In the genomic region with DNA sequence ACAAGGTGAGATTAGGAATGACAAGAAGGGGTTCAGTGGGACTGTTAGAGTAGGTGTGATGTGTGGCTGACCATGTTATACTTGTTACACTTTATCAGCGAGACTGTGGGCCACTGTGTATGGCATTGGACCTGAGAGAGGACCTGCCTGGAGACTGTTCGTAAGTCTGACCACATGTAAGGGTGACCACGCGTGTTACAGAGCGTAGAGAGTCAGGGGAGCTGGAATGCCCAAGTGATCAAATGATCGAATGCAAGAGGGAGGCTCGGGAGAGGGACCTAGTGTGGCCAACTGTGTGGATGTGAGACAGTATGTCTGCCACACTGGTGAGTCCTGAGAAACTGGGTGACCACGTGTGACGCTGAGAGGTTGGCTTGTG, we compare ENCODE assay signal across 8 mouse cellular contexts. TPM values are rescaled to one million over a fixed set of nuclear protein-coding genes. Genes with fewer than 3 reads are reported as not detected.
DNase-seq lines count a peak whose midpoint lies in the region; ATAC-seq and TF ChIP-seq lines count a peak whose summit lies in the region.

No protein-coding gene starts in this region.

- peaks cover 53% of the 10 kb centered on the region for H3K4me1 ChIP-seq in hindbrain, embryonic 10.5 days (replicated peaks)
- H3K4me1 ChIP-seq in hindbrain, postnatal 0 days (ENCODE audit: insufficient read depth, low read length): peaks cover 4% of the 10 kb centered on the region; the same call in 1 of the 2 replicates
- H3K4me1 ChIP-seq in embryonic facial prominence, embryonic 11.5 days (ENCODE audit: control insufficient read depth, insufficient read depth, low read length): peaks cover 9% of the 10 kb centered on the region
- H3K4me1 ChIP-seq in hindbrain, embryonic 14.5 days (replicated peaks; ENCODE audit: control insufficient read depth, insufficient read depth, low read length): peaks cover 15% of the 10 kb centered on the region
- peaks cover 47% of the 10 kb centered on the region for H3K4me1 ChIP-seq in midbrain, embryonic 13.5 days (replicated peaks)

- no peak for DNase-seq in hindbrain, embryonic 10.5 days (ENCODE audit: low spot score)
- no peak for DNase-seq in hindbrain, postnatal 0 days (ENCODE audit: low spot score)
- no peak for DNase-seq in embryonic facial prominence, embryonic 11.5 days (ENCODE audit: low spot score)
- no peak for DNase-seq in hindbrain, embryonic 14.5 days (ENCODE audit: low spot score)
- DNase-seq in left cerebral cortex, adult 8-10 months (ENCODE audit: low spot score in 2 of 2): no peak
- DNase-seq in ovary, postnatal 14 days (ENCODE audit: low spot score): no peak
- no peak for DNase-seq in left cerebral cortex, postnatal 10 days (ENCODE audit: extremely low spot score in 1 of 2, low spot score in 2 of 2)

- WGBS in hindbrain, embryonic 10.5 days: 47% methylated on average over 9 of the region's 9 CpGs
- WGBS in hindbrain, postnatal 0 days: 52% methylated on average over 9 of the region's 9 CpGs
- WGBS in embryonic facial prominence, embryonic 11.5 days: 34% methylated on average over 9 of the region's 9 CpGs
- WGBS in hindbrain, embryonic 14.5 days: 53% methylated on average over 9 of the region's 9 CpGs
- WGBS in midbrain, embryonic 13.5 days: 40% methylated on average over 9 of the region's 9 CpGs

- peak overlapping the region; percentile 48 for H3K4me3 ChIP-seq in hindbrain, embryonic 10.5 days
- no peak overlapping the region; the same call in 1 of the 2 replicates for H3K4me3 ChIP-seq in hindbrain, postnatal 0 days (ENCODE audit: low read length)
- peak overlapping the region; percentile 33 for H3K4me3 ChIP-seq in embryonic facial prominence, embryonic 11.5 days (ENCODE audit: low read depth, low read length)
- no peak overlapping the region for H3K4me3 ChIP-seq in hindbrain, embryonic 14.5 days (replicated peaks; ENCODE audit: low read length)
- peak overlapping the region; percentile 30; the same call in 1 of the 2 replicates for H3K4me3 ChIP-seq in midbrain, embryonic 13.5 days (replicated peaks)

- peak overlapping the region; percentile 84 for H3K27ac ChIP-seq in hindbrain, embryonic 10.5 days
- H3K27ac ChIP-seq in hindbrain, postnatal 0 days: no peak overlapping the region
- H3K27ac ChIP-seq in embryonic facial prominence, embryonic 11.5 days (replicated peaks; ENCODE audit: low read depth, low read length): no peak overlapping the region
- no peak overlapping the region for H3K27ac ChIP-seq in hindbrain, embryonic 14.5 days
- no peak overlapping the region for H3K27ac ChIP-seq in midbrain, embryonic 13.5 days

- H3K9ac ChIP-seq in hindbrain, postnatal 0 days (replicated peaks; ENCODE audit: low read length): no peak overlapping the region
- peak overlapping the region; percentile 35; the same call in 1 of the 2 replicates for H3K9ac ChIP-seq in embryonic facial prominence, embryonic 11.5 days (replicated peaks; ENCODE audit: low read length)
- no peak overlapping the region for H3K9ac ChIP-seq in hindbrain, embryonic 14.5 days
- H3K9ac ChIP-seq in midbrain, embryonic 13.5 days (replicated peaks): no peak overlapping the region

- H3K27me3 ChIP-seq in hindbrain, embryonic 10.5 days (ENCODE audit: insufficient read depth, poor library complexity, severe bottlenecking): peaks cover 77% of the 10 kb centered on the region
- H3K27me3 ChIP-seq in hindbrain, postnatal 0 days (ENCODE audit: insufficient read depth, low read length): no peaks in the 10 kb centered on the region
- H3K27me3 ChIP-seq in embryonic facial prominence, embryonic 11.5 days (ENCODE audit: control insufficient read depth, insufficient read depth, low read length): no peaks in the 10 kb centered on the region; the same call in 1 of the 2 replicates
- peaks cover 17% of the 10 kb centered on the region for H3K27me3 ChIP-seq in hindbrain, embryonic 14.5 days (ENCODE audit: control insufficient read depth, insufficient read depth, low read length)
- peaks cover 51% of the 10 kb centered on the region for H3K27me3 ChIP-seq in midbrain, embryonic 13.5 days

- H3K9me3 ChIP-seq in hindbrain, embryonic 10.5 days: peaks cover 7% of the 10 kb centered on the region; the same call in 1 of the 2 replicates
- H3K9me3 ChIP-seq in hindbrain, postnatal 0 days (ENCODE audit: low read length): no peaks in the 10 kb centered on the region
- no peaks in the 10 kb centered on the region for H3K9me3 ChIP-seq in embryonic facial prominence, embryonic 11.5 days (replicated peaks; ENCODE audit: control insufficient read depth, low read length)
- no peaks in the 10 kb centered on the region for H3K9me3 ChIP-seq in hindbrain, embryonic 14.5 days (ENCODE audit: control insufficient read depth, low read length)
- no peaks in the 10 kb centered on the region for H3K9me3 ChIP-seq in midbrain, embryonic 13.5 days

- no peak overlapping the region for H3K4me2 ChIP-seq in hindbrain, postnatal 0 days (ENCODE audit: low read depth, low read length)
- H3K4me2 ChIP-seq in embryonic facial prominence, embryonic 11.5 days (ENCODE audit: low read depth, low read length): peak overlapping the region; percentile 68
- peak overlapping the region; percentile 48 for H3K4me2 ChIP-seq in hindbrain, embryonic 14.5 days (replicated peaks)
- H3K4me2 ChIP-seq in midbrain, embryonic 13.5 days (replicated peaks): peak overlapping the region; percentile 59

- H3K36me3 ChIP-seq in hindbrain, embryonic 10.5 days: peaks cover 10% of the 10 kb centered on the region
- H3K36me3 ChIP-seq in hindbrain, postnatal 0 days (ENCODE audit: insufficient read depth, low read length): 0 out of 2 replicates have a peak, but pooled peaks cover 10% of the 10 kb centered on the region
- H3K36me3 ChIP-seq in embryonic facial prominence, embryonic 11.5 days (replicated peaks; ENCODE audit: control insufficient read depth, insufficient read depth, low read depth, low read length): no peaks in the 10 kb centered on the region; the same call in none of the 2 replicates
- peaks cover 2% of the 10 kb centered on the region for H3K36me3 ChIP-seq in hindbrain, embryonic 14.5 days (replicated peaks; ENCODE audit: control insufficient read depth, insufficient read depth)
- peaks cover 5% of the 10 kb centered on the region for H3K36me3 ChIP-seq in midbrain, embryonic 13.5 days

- no peak; the same call in 1 of the 2 replicates for TF ChIP-seq CTCF in hindbrain, postnatal 0 days (IDR thresholded peaks at IDR 0.05; ENCODE audit: low read depth)

- intact Hi-C loops in left cerebral cortex, postnatal 10 days (cut with DNase I): loop anchor here (5.0 kb wide), 1 partner anchor 145 kb away; no protein-coding TSS in a partner anchor

- no peak for ATAC-seq in hindbrain, postnatal 0 days
- ATAC-seq in embryonic facial prominence, embryonic 11.5 days (replicated peaks; ENCODE audit: insufficient number of reproducible peaks, low FRiP score, low TSS enrichment, low read depth): peak; percentile 1; the same call in 1 of the 2 replicates
- peak; percentile 6; the same call in 1 of the 2 replicates for ATAC-seq in hindbrain, embryonic 14.5 days (ENCODE audit: low FRiP score)
- ATAC-seq in midbrain, embryonic 13.5 days: no peak; the same call in 1 of the 2 replicates

RNA-seq across cellular contexts. Expression of a gene that starts 0.8 kb away (rescaled TPM):
- 7.1 and 9.0 TPM in 2 replicates for polyA plus RNA-seq in hindbrain, embryonic 10.5 days (2016; fragmentation: Nextera tagmentation; extraction: Ambion mirVana)
- total RNA-seq in hindbrain, postnatal 0 days (2014; rRNA removed): 4.1 TPM in 1 of 2 replicates, not detected in the other
- 0.62 and 4.7 TPM in 2 replicates for polyA plus RNA-seq in hindbrain, postnatal 0 days (2015; fragmentation: Nextera tagmentation; extraction: Ambion mirVana)
- polyA plus RNA-seq in embryonic facial prominence, embryonic 11.5 days (2014; fragmentation: Nextera tagmentation; extraction: Ambion mirVana): 16.0 and 19.8 TPM in 2 replicates
- 0.78 and 2.5 TPM in 2 replicates for polyA plus RNA-seq in hindbrain, embryonic 14.5 days (2014; fragmentation: Nextera tagmentation; extraction: Ambion mirVana)
- 23.4 and 30.8 TPM in 2 replicates for polyA plus RNA-seq in midbrain, embryonic 13.5 days (2015; fragmentation: Nextera tagmentation; extraction: Ambion mirVana)
- 1 to 10 TPM; 2.1 to 3.5 (median 3.5) TPM for total RNA-seq in left cerebral cortex, adult 8-10 months (2022)
- under 1 TPM; 0.73 to 0.81 TPM for total RNA-seq in left cerebral cortex, postnatal 10 days (2021)

RNA-seq across cellular contexts. Expression of a gene that starts 13.9 kb away (rescaled TPM):
- 0.77 and 1.5 TPM in 2 replicates for polyA plus RNA-seq in hindbrain, embryonic 10.5 days (2016; fragmentation: Nextera tagmentation; extraction: Ambion mirVana)
- 0.18 and 0.21 TPM in 2 replicates for total RNA-seq in hindbrain, postnatal 0 days (2014; rRNA removed)
- 0.05 TPM in 2 replicates for polyA plus RNA-seq in hindbrain, postnatal 0 days (2015; fragmentation: Nextera tagmentation; extraction: Ambion mirVana)
- polyA plus RNA-seq in embryonic facial prominence, embryonic 11.5 days (2014; fragmentation: Nextera tagmentation; extraction: Ambion mirVana): 0.87 and 1.1 TPM in 2 replicates
- 0.26 TPM in 1 of 2 replicates, not detected in the other for polyA plus RNA-seq in hindbrain, embryonic 14.5 days (2014; fragmentation: Nextera tagmentation; extraction: Ambion mirVana)
- 0.41 and 0.54 TPM in 2 replicates for polyA plus RNA-seq in midbrain, embryonic 13.5 days (2015; fragmentation: Nextera tagmentation; extraction: Ambion mirVana)
- total RNA-seq in left cerebral cortex, adult 8-10 months (2022): under 1 TPM in 3 of 4 experiments, not detected in 1; 0.11 to 0.16 (median 0.13) TPM
- under 1 TPM in 1 of 2 experiments, not detected in 1; 0.17 TPM for total RNA-seq in left cerebral cortex, postnatal 10 days (2021)

RNA-seq across cellular contexts. Expression of a gene that starts 17.2 kb away (rescaled TPM):
- 3.2 and 4.9 TPM in 2 replicates for polyA plus RNA-seq in hindbrain, embryonic 10.5 days (2016; fragmentation: Nextera tagmentation; extraction: Ambion mirVana)
- total RNA-seq in hindbrain, postnatal 0 days (2014; rRNA removed): 85.9 and 95.6 TPM in 2 replicates
- 7.2 TPM in 2 replicates for polyA plus RNA-seq in hindbrain, postnatal 0 days (2015; fragmentation: Nextera tagmentation; extraction: Ambion mirVana)
- 11.5 and 12.2 TPM in 2 replicates for polyA plus RNA-seq in embryonic facial prominence, embryonic 11.5 days (2014; fragmentation: Nextera tagmentation; extraction: Ambion mirVana)
- 5.8 and 6.6 TPM in 2 replicates for polyA plus RNA-seq in hindbrain, embryonic 14.5 days (2014; fragmentation: Nextera tagmentation; extraction: Ambion mirVana)
- polyA plus RNA-seq in midbrain, embryonic 13.5 days (2015; fragmentation: Nextera tagmentation; extraction: Ambion mirVana): 2.8 and 2.9 TPM in 2 replicates
- 100 to 1,000 TPM; 163 to 169 (median 166) TPM for total RNA-seq in left cerebral cortex, adult 8-10 months (2022)
- total RNA-seq in left cerebral cortex, postnatal 10 days (2021): 100 to 1,000 TPM; 103 TPM

RNA-seq across cellular contexts. Expression of a gene that starts 31.6 kb away (rescaled TPM):
- 170 and 245 TPM in 2 replicates for polyA plus RNA-seq in hindbrain, embryonic 10.5 days (2016; fragmentation: Nextera tagmentation; extraction: Ambion mirVana)
- 1,865 and 2,018 TPM in 2 replicates for total RNA-seq in hindbrain, postnatal 0 days (2014; rRNA removed)
- 435 and 441 TPM in 2 replicates for polyA plus RNA-seq in hindbrain, postnatal 0 days (2015; fragmentation: Nextera tagmentation; extraction: Ambion mirVana)
- polyA plus RNA-seq in embryonic facial prominence, embryonic 11.5 days (2014; fragmentation: Nextera tagmentation; extraction: Ambion mirVana): 227 and 237 TPM in 2 replicates
- polyA plus RNA-seq in hindbrain, embryonic 14.5 days (2014; fragmentation: Nextera tagmentation; extraction: Ambion mirVana): 510 and 527 TPM in 2 replicates
- polyA plus RNA-seq in midbrain, embryonic 13.5 days (2015; fragmentation: Nextera tagmentation; extraction: Ambion mirVana): 297 and 325 TPM in 2 replicates
- total RNA-seq in left cerebral cortex, adult 8-10 months (2022): 1,000 to 10,000 TPM; 1,595 to 1,874 (median 1,737) TPM
- total RNA-seq in left cerebral cortex, postnatal 10 days (2021): 1,000 to 10,000 TPM; 2,071 to 2,081 TPM

RNA-seq across cellular contexts. Expression of a gene that starts 49.6 kb away (rescaled TPM):
- polyA plus RNA-seq in hindbrain, embryonic 10.5 days (2016; fragmentation: Nextera tagmentation; extraction: Ambion mirVana): 11.2 and 12.6 TPM in 2 replicates
- total RNA-seq in hindbrain, postnatal 0 days (2014; rRNA removed): 4.3 and 5.4 TPM in 2 replicates
- 4.3 and 4.8 TPM in 2 replicates for polyA plus RNA-seq in hindbrain, postnatal 0 days (2015; fragmentation: Nextera tagmentation; extraction: Ambion mirVana)
- polyA plus RNA-seq in embryonic facial prominence, embryonic 11.5 days (2014; fragmentation: Nextera tagmentation; extraction: Ambion mirVana): 10.1 and 11.4 TPM in 2 replicates
- 5.6 and 5.8 TPM in 2 replicates for polyA plus RNA-seq in hindbrain, embryonic 14.5 days (2014; fragmentation: Nextera tagmentation; extraction: Ambion mirVana)
- 6.4 and 6.6 TPM in 2 replicates for polyA plus RNA-seq in midbrain, embryonic 13.5 days (2015; fragmentation: Nextera tagmentation; extraction: Ambion mirVana)
- 1 to 10 TPM; 4.2 to 6.8 (median 5.5) TPM for total RNA-seq in left cerebral cortex, adult 8-10 months (2022)
- 1 to 10 TPM; 6.4 to 6.8 TPM for total RNA-seq in left cerebral cortex, postnatal 10 days (2021)

Comparison
In these comparisons a context has a peak if more than half of its experiments do, and no peak if none do; other contexts are left out.
1. H3K4me3 ChIP-seq: peak in hindbrain, embryonic 10.5 days (single experiment), embryonic facial prominence, embryonic 11.5 days (single experiment) and midbrain, embryonic 13.5 days (single experiment); none in hindbrain, postnatal 0 days (single experiment) and hindbrain, embryonic 14.5 days (single experiment).
2. ATAC-seq: peak in embryonic facial prominence, embryonic 11.5 days (single experiment) and hindbrain, embryonic 14.5 days (single experiment); none in hindbrain, postnatal 0 days (single experiment) and midbrain, embryonic 13.5 days (single experiment).